Mouse (Mus musculus) heart, postnatal 14 days (tissue): ENCODE data around the gene Ankrd12. TPM values are rescaled to one million over a fixed set of nuclear protein-coding genes. Genes with fewer than 3 reads are reported as not detected.
A peak's percentile ranks its signal among the peaks of the same experiment; 100 is the strongest.

Experiments
- DNase-seq, 2 experiments: peaks; one replicate each; pipeline ENCODE4 v3.0.0; 2021 to 2022
- intact Hi-C: fragments of 180-260 bp; cut with DNase I; formaldehyde crosslinking; loops from one replicate; pipeline ENCODE4 v1.15.1; 2025
- total RNA-seq, 2 experiments: library from RNA; stranded (reverse); gene quantifications; 2 replicates each; pipeline ENCODE4 v1.2.3; 2021

Ankrd12 gene
- total RNA-seq, 2 experiments from 2014 or later = 15.2 to 15.7 TPM

- intact Hi-C loops = no loop called here
- no peak for DNase-seq
Observed at GRCm38 (mm10) chr17:65939461-65940192, 137.3 kb downstream of the Ankrd12 start.

DNA sequence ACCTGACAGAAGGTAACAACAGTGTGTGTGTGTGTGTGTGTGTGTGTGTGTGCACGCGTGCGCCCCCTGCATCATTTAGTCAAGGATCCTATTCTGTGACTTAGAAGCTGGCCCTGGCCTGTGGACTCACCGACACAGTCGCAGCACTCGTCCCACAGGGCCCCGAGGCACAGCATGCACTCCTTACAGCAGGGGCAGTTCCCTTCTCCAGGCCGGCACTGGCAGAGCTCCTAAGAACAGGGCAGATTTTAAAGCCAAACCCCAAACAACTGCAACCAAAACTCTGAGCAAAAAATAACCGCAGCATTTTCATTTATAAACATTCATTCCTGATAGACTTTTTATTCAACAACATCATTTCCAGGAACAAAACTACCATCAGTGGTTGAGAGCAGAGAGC, 139.2 kb downstream of the Ankrd12 start:
- intact Hi-C loops = no loop called here
- DNase-seq = no peak

DNA sequence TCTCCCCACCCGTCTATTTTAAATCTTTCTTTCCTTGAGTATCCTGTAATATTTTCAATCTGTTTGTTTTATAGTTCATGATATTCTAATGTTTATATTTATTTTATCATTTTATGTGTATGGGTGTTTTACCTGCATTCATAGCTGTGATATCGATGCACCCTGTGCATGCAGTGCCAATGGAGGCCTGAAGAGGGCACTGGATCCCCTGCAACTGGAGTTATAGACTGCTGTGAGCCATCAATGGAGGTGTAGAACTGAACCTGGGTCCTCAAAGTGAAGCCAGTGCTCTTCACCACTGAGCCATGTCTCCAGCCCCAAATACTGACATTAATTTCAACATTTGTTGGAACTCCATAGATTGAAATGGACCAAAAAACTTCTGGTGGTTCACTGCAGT, 143.1 kb downstream of the Ankrd12 start:
- intact Hi-C loops = no loop called here
- no peak for DNase-seq

DNA sequence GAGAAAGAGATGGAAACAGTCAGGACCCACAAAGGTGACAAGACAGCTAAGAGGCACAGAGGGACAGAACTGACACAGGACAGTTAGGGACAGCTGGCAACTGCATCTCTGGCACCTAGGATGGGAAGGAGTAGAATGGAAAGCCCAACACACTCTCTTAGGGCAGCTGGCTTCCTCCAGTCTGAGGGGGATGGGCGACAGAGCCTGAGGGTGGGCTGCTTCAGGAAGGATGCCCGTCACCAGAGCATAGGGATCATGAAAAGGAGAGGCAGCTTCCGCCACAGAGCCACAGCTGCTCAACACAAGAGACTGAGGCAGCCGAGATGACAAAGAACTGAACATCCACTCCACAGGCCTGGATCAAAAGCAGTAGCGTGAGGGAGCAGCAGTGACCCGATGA, 145.4 kb downstream of the Ankrd12 start:
- intact Hi-C loops = no loop called here
- no peak for DNase-seq

DNA sequence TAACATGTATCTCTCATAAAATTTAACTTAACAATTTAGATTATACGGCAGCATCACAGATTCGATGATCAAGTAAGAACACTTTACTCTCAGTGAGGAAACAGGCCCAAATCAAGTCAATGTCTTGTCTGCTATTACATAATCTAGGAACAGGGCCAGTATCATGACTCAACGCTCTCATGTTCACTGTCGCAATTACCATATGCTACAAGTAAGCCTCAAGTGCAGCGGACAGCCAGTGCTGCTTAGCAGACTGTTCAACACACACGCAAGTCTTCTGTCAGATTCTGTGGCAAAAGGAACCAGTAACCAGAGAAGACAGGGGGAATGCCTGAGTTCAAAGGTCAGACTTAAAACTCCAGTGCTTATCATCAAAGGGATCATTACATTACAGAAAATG, 145.9 kb downstream of the Ankrd12 start:
- intact Hi-C loops = no loop called here
- DNase-seq = peak; percentile 36 to 50

GRCm38 (mm10) chr17:65930158-65930826, 146.6 kb downstream of the Ankrd12 start:
- intact Hi-C loops = no loop called here
- DNase-seq = peak; percentile 17 to 45

- DNase-seq = no peak
- intact Hi-C loops = no loop called here
Observed at GRCm38 (mm10) chr17:65929319-65929978, 147.4 kb downstream of the Ankrd12 start.

GRCm38 (mm10) chr17:65927077-65927476, 149.8 kb downstream of the Ankrd12 start:
- intact Hi-C loops = no loop called here
- no peak for DNase-seq

GRCm38 (mm10) chr17:65924218-65924617, 152.7 kb downstream of the Ankrd12 start:
- DNase-seq = no peak
- intact Hi-C loops = no loop called here

DNA sequence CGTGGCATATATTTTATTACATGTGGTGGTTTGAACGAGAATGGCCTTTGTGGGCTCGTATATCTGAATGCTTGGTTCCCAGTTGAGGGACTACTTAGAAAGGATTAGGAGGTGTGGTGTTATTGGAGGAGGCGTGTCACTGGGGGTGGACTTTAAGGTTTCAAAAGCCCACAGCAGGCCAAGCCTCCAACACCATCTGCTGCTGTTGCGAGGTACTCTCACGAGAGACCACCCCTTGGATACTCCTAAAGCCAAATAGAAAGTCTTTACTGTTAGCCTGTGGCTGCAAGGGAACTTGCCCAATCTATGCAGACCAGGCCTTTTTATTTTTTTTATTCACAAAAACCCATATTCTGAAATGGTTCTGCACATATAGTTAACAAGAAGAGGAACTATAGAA, 154.9 kb downstream of the Ankrd12 start:
- intact Hi-C loops = no loop called here
- no peak for DNase-seq

- no peak for DNase-seq
- intact Hi-C loops = no loop called here
Observed at GRCm38 (mm10) chr17:65919235-65919634, 157.7 kb downstream of the Ankrd12 start.

DNA sequence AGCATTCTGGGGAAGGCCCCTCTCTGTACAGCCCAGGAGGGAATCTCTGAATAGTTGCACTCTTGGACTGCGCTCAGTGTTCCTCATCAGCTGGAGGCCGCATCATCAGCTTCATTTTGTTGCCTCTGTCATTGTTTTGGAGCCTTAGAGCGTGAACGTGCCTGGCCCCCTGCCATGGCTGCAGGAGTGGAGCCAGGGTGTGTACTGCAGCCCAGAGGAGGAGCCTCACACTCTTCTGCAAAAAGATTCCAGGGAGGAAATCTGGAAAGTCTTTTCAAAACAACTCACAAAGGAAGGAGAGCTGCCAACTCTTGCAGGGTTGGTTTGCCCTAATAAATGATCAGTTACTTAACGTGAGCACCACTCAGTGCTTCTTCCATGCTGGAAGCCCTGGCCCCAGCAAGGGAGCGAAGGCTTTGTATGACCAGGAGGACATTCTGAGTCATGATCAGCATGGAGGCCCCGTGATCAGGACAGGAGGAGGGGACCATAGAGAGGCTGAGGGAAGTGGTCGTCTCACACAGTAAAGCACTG, 160.7 kb downstream of the Ankrd12 start:
- DNase-seq = peak; percentile 94
- intact Hi-C loops = loop anchor here (2.0 kb wide), 1 partner anchor 31 kb away; the partner anchor contains the start of gene Ralbp1

Other genes with a start within 250 kb of the Ankrd12 start
- gene Ralbp1, start 191.3 kb downstream of the Ankrd12 start, total RNA-seq = 10 to 100 TPM; 38.1 to 38.9 TPM
- gene Twsg1, start 125.9 kb downstream of the Ankrd12 start, total RNA-seq = 10 to 100 TPM; 68.2 to 69.8 TPM
- gene Ndufv2, start 24.5 kb upstream of the Ankrd12 start, total RNA-seq = 1,000 to 10,000 TPM; 1,081 to 1,118 TPM
- gene Washc1, start 34.5 kb upstream of the Ankrd12 start, total RNA-seq = 10 to 100 TPM; 22.4 to 22.5 TPM
- 1 to 10 TPM; 1.2 to 2.0 TPM for gene Ddx11, start 46.4 kb upstream of the Ankrd12 start, total RNA-seq